Mouse (Mus musculus): ENCODE results near the gene Syngr4.

GRCm38 (mm10) chr7:45917926-45918325, 21.4 kb upstream of the Syngr4 start:
- no peak for TF ChIP-seq CTCF (IDR thresholded peaks at IDR 0.05; ENCODE audit: low read depth, low read length)
- no peak for TF ChIP-seq POLR2A (IDR thresholded peaks at IDR 0.05; ENCODE audit: extremely low read depth, insufficient read depth, low read length)
